Mouse (Mus musculus) brain, adult 2 months (tissue): Measurements from ENCODE around the gene Heg1.

ENCODE experiments used
- DNase-seq: peaks from one replicate; pipeline ENCODE4 v3.0.0; 2011; ENCODE audit warnings: low read depth, low spot score

Heg1 gene

GRCm38 (mm10) chr16:33741795-33742194, 57.6 kb downstream of the Heg1 start:
- no peak for DNase-seq

- no peak for DNase-seq
Observed at GRCm38 (mm10) chr16:33742233-33742632, 58.1 kb downstream of the Heg1 start.

GRCm38 (mm10) chr16:33744622-33745419, 60.7 kb downstream of the Heg1 start:
- peak; percentile 80 for DNase-seq

GRCm38 (mm10) chr16:33745457-33745856, 61.3 kb downstream of the Heg1 start:
- no peak for DNase-seq

GRCm38 (mm10) chr16:33746074-33746676, 62.0 kb downstream of the Heg1 start:
- DNase-seq: peak; percentile 89

- DNase-seq: no peak
Observed at GRCm38 (mm10) chr16:33747346-33747954, 63.3 kb downstream of the Heg1 start.

- no peak for DNase-seq
Observed at GRCm38 (mm10) chr16:33747994-33748393, 63.8 kb downstream of the Heg1 start.

GRCm38 (mm10) chr16:33751152-33751551, 67.0 kb downstream of the Heg1 start:
- no peak for DNase-seq

GRCm38 (mm10) chr16:33751590-33751989, 67.4 kb downstream of the Heg1 start:
- no peak for DNase-seq

- DNase-seq: no peak
Observed at GRCm38 (mm10) chr16:33752904-33753578, 68.9 kb downstream of the Heg1 start.

GRCm38 (mm10) chr16:33755293-33755692, 71.1 kb downstream of the Heg1 start:
- peak; percentile 82 for DNase-seq

GRCm38 (mm10) chr16:33755961-33756360, 71.8 kb downstream of the Heg1 start:
- peak; percentile 58 for DNase-seq

GRCm38 (mm10) chr16:33756396-33756795, 72.2 kb downstream of the Heg1 start:
- peak; percentile 83 for DNase-seq

GRCm38 (mm10) chr16:33759207-33759606, 75.0 kb downstream of the Heg1 start:
- no peak for DNase-seq

GRCm38 (mm10) chr16:33760542-33760941, 76.4 kb downstream of the Heg1 start:
- no peak for DNase-seq

- DNase-seq: no peak
Observed at GRCm38 (mm10) chr16:33760996-33761395, 76.8 kb downstream of the Heg1 start.

- peak; percentile 46 for DNase-seq
Observed at GRCm38 (mm10) chr16:33764501-33765193, 80.5 kb downstream of the Heg1 start.

- DNase-seq: no peak
Observed at GRCm38 (mm10) chr16:33765477-33765876, 81.3 kb downstream of the Heg1 start.

GRCm38 (mm10) chr16:33766309-33766708, 82.1 kb downstream of the Heg1 start:
- no peak for DNase-seq

GRCm38 (mm10) chr16:33766757-33767156, 82.6 kb downstream of the Heg1 start:
- no peak for DNase-seq

GRCm38 (mm10) chr16:33768491-33769278, 84.5 kb downstream of the Heg1 start:
- peak; percentile 63 for DNase-seq
